Mouse (Mus musculus) forebrain, embryonic 11.5 days (tissue): ENCODE measurements around the gene Myod1. TPM values are rescaled to one million over a fixed set of nuclear protein-coding genes. Genes with fewer than 3 reads are reported as not detected.

ENCODE experiments used
- ATAC-seq: fragments of 200-750 bp; cut with Nextera tagmentation; replicated peaks from 2 replicates; pipeline ENCODE4 v1.8.0; 2017; ENCODE audit warnings: moderate TSS enrichment; ENCODE audit not compliant: low FRiP score
- DNase-seq: peaks from one replicate; pipeline ENCODE4 v3.0.0-alpha.2; 2017; ENCODE audit warnings: low spot score
- H3K27ac ChIP-seq: fragments of 300-500 bp; sonication (generic); 2 replicates; pipeline ENCODE4 v1.5.1; 2014; ENCODE audit warnings: low read depth, low read length
- H3K27me3 ChIP-seq: fragments of 300-500 bp; sonication (generic); 2 replicates; pipeline ENCODE4 v1.6.1; 2014; ENCODE audit warnings: mild to moderate bottlenecking, low read length, mixed read lengths; ENCODE audit not compliant: control insufficient read depth, insufficient read depth
- H3K36me3 ChIP-seq: fragments of 300-500 bp; sonication (generic); 2 replicates; pipeline ENCODE4 v1.6.1; 2014; ENCODE audit warnings: mild to moderate bottlenecking, low read length, moderate library complexity, mixed read lengths; ENCODE audit not compliant: control insufficient read depth, insufficient read depth
- H3K4me1 ChIP-seq: fragments of 300-500 bp; sonication (generic); replicated peaks from 2 replicates; pipeline ENCODE4 v1.6.1; 2014; ENCODE audit warnings: low read length, mixed read lengths; ENCODE audit not compliant: control insufficient read depth, insufficient read depth
- H3K4me2 ChIP-seq: fragments of 300-500 bp; sonication (generic); 2 replicates; pipeline ENCODE4 v1.6.1; 2014; ENCODE audit warnings: low read depth, mild to moderate bottlenecking, low read length, moderate library complexity, mixed read lengths; ENCODE audit not compliant: severe bottlenecking
- H3K4me3 ChIP-seq: fragments of 300-500 bp; sonication (generic); 2 replicates; pipeline ENCODE4 v1.5.1; 2014; ENCODE audit warnings: low read depth, low read length
- H3K9ac ChIP-seq: fragments of 300-500 bp; sonication (generic); 2 replicates; pipeline ENCODE4 v1.6.1; 2014; ENCODE audit warnings: low read length
- H3K9me3 ChIP-seq: fragments of 300-500 bp; sonication (generic); 2 replicates; pipeline ENCODE4 v1.6.1; 2016; ENCODE audit warnings: low read length, mixed read lengths; ENCODE audit not compliant: control insufficient read depth
- WGBS: fragments of 180-500 bp; shearing (Covaris S2); extraction: QIAGEN DNeasy Blood & Tissue Kit; methylation state at CpG from one replicate; pipeline ENCODE4 v1.1.7; 2014; 5-methylcytosine and 5-hydroxymethylcytosine counted together
- polyA plus RNA-seq: library from polyadenylated mRNA; unstranded; fragments of >200 nt; fragmentation: Nextera tagmentation; extraction: Ambion mirVana; gene quantifications from 2 replicates; pipeline ENCODE4 v1.2.1, GENCODE M21; 2014

The Myod1 gene
- polyA plus RNA-seq, 1 experiment from 2014 or later, result not detected

- H3K9ac ChIP-seq, result no peak overlapping the region
- H3K4me3 ChIP-seq, result no peak overlapping the region
- H3K36me3 ChIP-seq, result no peaks in the 10 kb centered on the region
- ATAC-seq (no peak), DNase-seq (no peak)
- no peaks in the 10 kb centered on the region for H3K9me3 ChIP-seq
- H3K27ac ChIP-seq, result no peak overlapping the region
- no peak overlapping the region for H3K4me2 ChIP-seq
- peaks cover 10% of the 10 kb centered on the region for H3K4me1 ChIP-seq
- WGBS, result 61% methylated on average over 8 of the region's 8 CpGs
- peaks cover 45% of the 10 kb centered on the region for H3K27me3 ChIP-seq
These were observed 24.1 kb downstream of the Myod1 start for GRCm38 (mm10) chr7:46400346-46400745.

- Histone ChIP-seq H3K27me3 (peaks cover 33% of the 10 kb centered on the region), H3K27ac (no peak overlapping the region), H3K4me2 (no peak overlapping the region), H3K4me3 (no peak overlapping the region), H3K4me1 (peaks cover 7% of the 10 kb centered on the region), H3K36me3 (no peaks in the 10 kb centered on the region), H3K9me3 (no peaks in the 10 kb centered on the region), H3K9ac (no peak overlapping the region)
- DNase-seq, result no peak
- ATAC-seq, result no peak
- 76% methylated on average over 3 of the region's 3 CpGs for WGBS
These were observed 25.3 kb downstream of the Myod1 start for GRCm38 (mm10) chr7:46401371-46402180.

GRCm38 (mm10) chr7:46403616-46404485, 27.6 kb downstream of the Myod1 start:
- Histone ChIP-seq H3K27me3 (peaks cover 11% of the 10 kb centered on the region), H3K9ac (no peak overlapping the region), H3K36me3 (no peaks in the 10 kb centered on the region), H3K27ac (no peak overlapping the region), H3K4me1 (no peaks in the 10 kb centered on the region), H3K4me3 (no peak overlapping the region), H3K9me3 (no peaks in the 10 kb centered on the region), H3K4me2 (no peak overlapping the region)
- no peak for DNase-seq
- WGBS, result 86% methylated on average over 15 of the region's 15 CpGs
- no peak for ATAC-seq

- Histone ChIP-seq H3K27me3 (peaks cover 3% of the 10 kb centered on the region; the same call in 1 of the 2 replicates), H3K9me3 (no peaks in the 10 kb centered on the region), H3K36me3 (no peaks in the 10 kb centered on the region), H3K27ac (no peak overlapping the region), H3K9ac (no peak overlapping the region), H3K4me3 (no peak overlapping the region), H3K4me2 (no peak overlapping the region), H3K4me1 (no peaks in the 10 kb centered on the region)
- WGBS, result 92% methylated on average over 7 of the region's 7 CpGs
- ATAC-seq (no peak), DNase-seq (no peak)
These were observed 28.5 kb downstream of the Myod1 start for GRCm38 (mm10) chr7:46404756-46405155.

GRCm38 (mm10) chr7:46408606-46409005, 32.3 kb downstream of the Myod1 start:
- no peak overlapping the region for H3K4me3 ChIP-seq
- no peak overlapping the region for H3K27ac ChIP-seq
- WGBS, result 87% methylated on average over 9 of the region's 9 CpGs
- ATAC-seq (no peak), DNase-seq (no peak)
- H3K9ac ChIP-seq, result no peak overlapping the region
- no peaks in the 10 kb centered on the region for H3K9me3 ChIP-seq
- H3K36me3 ChIP-seq, result no peaks in the 10 kb centered on the region
- no peak overlapping the region for H3K4me2 ChIP-seq
- no peaks in the 10 kb centered on the region for H3K4me1 ChIP-seq
- no peaks in the 10 kb centered on the region for H3K27me3 ChIP-seq

GRCm38 (mm10) chr7:46409204-46409789, 33.0 kb downstream of the Myod1 start:
- H3K9me3 ChIP-seq, result no peaks in the 10 kb centered on the region
- H3K4me2 ChIP-seq, result no peak overlapping the region
- H3K27ac ChIP-seq, result no peak overlapping the region
- no peak overlapping the region for H3K9ac ChIP-seq
- no peaks in the 10 kb centered on the region for H3K36me3 ChIP-seq
- H3K4me1 ChIP-seq, result no peaks in the 10 kb centered on the region
- DNase-seq (no peak), ATAC-seq (no peak)
- 51% methylated on average over 12 of the region's 12 CpGs for WGBS
- H3K27me3 ChIP-seq, result no peaks in the 10 kb centered on the region
- H3K4me3 ChIP-seq, result no peak overlapping the region

- Histone ChIP-seq H3K27me3 (no peaks in the 10 kb centered on the region), H3K9ac (no peak overlapping the region), H3K4me3 (no peak overlapping the region), H3K4me1 (no peaks in the 10 kb centered on the region), H3K4me2 (no peak overlapping the region), H3K36me3 (no peaks in the 10 kb centered on the region), H3K9me3 (no peaks in the 10 kb centered on the region), H3K27ac (no peak overlapping the region)
- ATAC-seq, result no peak
- WGBS, result 85% methylated on average over 6 of the region's 6 CpGs
- no peak for DNase-seq
These were observed 34.5 kb downstream of the Myod1 start for GRCm38 (mm10) chr7:46410727-46411126.

- 82% methylated on average over 5 of the region's 5 CpGs for WGBS
- Histone ChIP-seq H3K27me3 (no peaks in the 10 kb centered on the region), H3K9ac (no peak overlapping the region), H3K4me2 (no peak overlapping the region), H3K27ac (no peak overlapping the region), H3K4me1 (no peaks in the 10 kb centered on the region), H3K9me3 (no peaks in the 10 kb centered on the region), H3K36me3 (no peaks in the 10 kb centered on the region), H3K4me3 (no peak overlapping the region)
- ATAC-seq (no peak), DNase-seq (no peak)
These were observed 36.5 kb downstream of the Myod1 start for GRCm38 (mm10) chr7:46412823-46413222.
